Mouse (Mus musculus) embryonic facial prominence, embryonic 11.5 days (tissue): ENCODE data around the gene Pnldc1. TPM values are rescaled to one million over a fixed set of nuclear protein-coding genes. Genes with fewer than 3 reads are reported as not detected.

Experiments
- microRNA-seq: library from miRNA; unstranded; fragments of <30 nt; microRNA quantifications from one replicate; pipeline ENCODE4, GENCODE M21; 2016; ENCODE audit warnings: borderline number of aligned reads
- polyA plus RNA-seq: library from polyadenylated mRNA; unstranded; fragments of >200 nt; fragmentation: Nextera tagmentation; extraction: Ambion mirVana; gene quantifications from 2 replicates; pipeline ENCODE4 v1.2.1, GENCODE M21; 2014

Gene Pnldc1
- polyA plus RNA-seq, 1 experiment from 2014 or later = 2.3 TPM

Small RNA genes within 50 kb of the gene (microRNA-seq; reads per million reads assigned to microRNA genes)
- not detected for gene Gm24085

Other genes starting within 250 kb of the Pnldc1 start
- gene Slc22a1, start 234.4 kb downstream of the Pnldc1 start, polyA plus RNA-seq = not detected in 2 replicates
- gene Igf2r, start 140.6 kb downstream of the Pnldc1 start, polyA plus RNA-seq = 19.4 and 19.6 TPM in 2 replicates
- 0.18 and 0.42 TPM in 2 replicates for gene Mas1, start 42.1 kb downstream of the Pnldc1 start, polyA plus RNA-seq
- not detected in 2 replicates for gene Mrgprh, start 34.2 kb downstream of the Pnldc1 start, polyA plus RNA-seq
- 644 and 679 TPM in 2 replicates for gene Tcp1, start 5.5 kb upstream of the Pnldc1 start, polyA plus RNA-seq
- gene Mrpl18, start 6.1 kb upstream of the Pnldc1 start, polyA plus RNA-seq = 172 and 188 TPM in 2 replicates
- gene Acat3, start 30.4 kb upstream of the Pnldc1 start, polyA plus RNA-seq = 0.56 and 1.00 TPM in 2 replicates
- gene Acat2, start 50.5 kb upstream of the Pnldc1 start, polyA plus RNA-seq = 291 and 296 TPM in 2 replicates
- gene Wtap, start 83.9 kb upstream of the Pnldc1 start, polyA plus RNA-seq = 151 and 158 TPM in 2 replicates
- gene Sod2, start 96.6 kb upstream of the Pnldc1 start, polyA plus RNA-seq = 89.6 and 97.7 TPM in 2 replicates
- gene Gpr31b, start 142.1 kb upstream of the Pnldc1 start, polyA plus RNA-seq = not detected in 2 replicates
- gene Tcp10b, start 150.9 kb upstream of the Pnldc1 start, polyA plus RNA-seq = not detected in 2 replicates
- gene Unc93a, start 221.6 kb upstream of the Pnldc1 start, polyA plus RNA-seq = not detected in 2 replicates